Mouse (Mus musculus) liver, embryonic 14.5 days (tissue): ENCODE results near the gene Wfdc12. TPM values are rescaled to one million over a fixed set of nuclear protein-coding genes. Genes with fewer than 3 reads are reported as not detected.

Experiments used
- ATAC-seq: fragments of 200-750 bp; cut with Nextera tagmentation; 2 replicates; pipeline ENCODE4 v1.8.0; 2017; ENCODE audit warnings: moderate number of reproducible peaks, mild to moderate bottlenecking, moderate library complexity; ENCODE audit not compliant: insufficient read depth
- DNase-seq, 3 experiments: peaks; one replicate each; pipeline ENCODE4 v3.0.0-alpha.2; 2012 to 2013; ENCODE audit warnings: low read depth in 3 of 3, low spot score in 3 of 3
- H3K27ac ChIP-seq: fragments of 300-500 bp; sonication (generic); 2 replicates; pipeline ENCODE4 v1.5.1; 2014; ENCODE audit warnings: moderate library complexity, mild to moderate bottlenecking, control low read depth, inconsistent platforms
- H3K27me3 ChIP-seq: fragments of 300-500 bp; sonication (generic); 2 replicates; pipeline ENCODE4 v1.6.1; 2014; ENCODE audit warnings: mild to moderate bottlenecking, low read length, moderate library complexity; ENCODE audit not compliant: control insufficient read depth, insufficient read depth
- H3K36me3 ChIP-seq: fragments of 300-500 bp; sonication (generic); replicated peaks from 2 replicates; pipeline ENCODE4 v1.6.1; 2014; ENCODE audit warnings: low read depth; ENCODE audit not compliant: control insufficient read depth, insufficient read depth
- H3K4me1 ChIP-seq, 2 experiments: fragments of 200-500 bp in 1 of 2; fragments of 300-500 bp in 1 of 2; sonication (generic) in 1 of 2; replicated peaks; 2 replicates each; pipeline ENCODE4 v1.6.1; 2012 to 2014; ENCODE audit warnings: antibody characterized with exemption in 1 of 2, inconsistent platforms in 1 of 2, low read length in 1 of 2; ENCODE audit not compliant: control insufficient read depth in 2 of 2, insufficient read depth in 2 of 2
- H3K4me2 ChIP-seq: fragments of 300-500 bp; sonication (generic); 2 replicates; pipeline ENCODE4 v1.6.1; 2014; ENCODE audit warnings: low read depth, mild to moderate bottlenecking, control low read depth, moderate library complexity
- H3K4me3 ChIP-seq, 2 experiments: fragments of 200-500 bp in 1 of 2; fragments of 300-500 bp in 1 of 2; sonication (generic) in 1 of 2; 2 replicates each; pipeline ENCODE4 v1.5.1; 2012 to 2014; ENCODE audit warnings: low read depth in 2 of 2, low read length in 2 of 2, mild to moderate bottlenecking in 2 of 2, control low read depth in 1 of 2, inconsistent platforms in 1 of 2, moderate library complexity in 1 of 2; ENCODE audit not compliant: insufficient read depth in 1 of 2
- H3K9ac ChIP-seq: fragments of 300-500 bp; sonication (generic); replicated peaks from 2 replicates; pipeline ENCODE4 v1.6.1; 2014; ENCODE audit warnings: mild to moderate bottlenecking, control low read depth, moderate library complexity
- H3K9me3 ChIP-seq: fragments of 300-500 bp; sonication (generic); 2 replicates; pipeline ENCODE4 v1.6.1; 2016; ENCODE audit warnings: low read length, mixed read lengths; ENCODE audit not compliant: control insufficient read depth
- CTCF ChIP-seq: IDR thresholded peaks from 2 replicates; pipeline ENCODE4 v1.5.1; 2016; ENCODE audit warnings: antibody characterized with exemption, low read depth, control low read depth
- EP300 ChIP-seq: IDR thresholded peaks from 2 replicates; pipeline ENCODE4 v1.6.1; 2016; ENCODE audit warnings: antibody characterized with exemption, low read depth
- whole genome bisulfite sequencing: fragments of 180-500 bp; shearing (Covaris S2); extraction: QIAGEN DNeasy Blood & Tissue Kit; methylation state at CpG from one replicate; pipeline ENCODE4 v1.1.7; 2014; ENCODE audit not compliant: insufficient replicate concordance; 5-methylcytosine and 5-hydroxymethylcytosine counted together
- polyA plus RNA-seq, 2 experiments: library from polyadenylated mRNA; depleted of rRNA in 1 of 2; stranded (reverse) in 1 of 2; unstranded in 1 of 2; fragments of >200 nt; fragmentation: Nextera tagmentation in 1 of 2; extraction: Ambion mirVana in 1 of 2; gene quantifications; 2 replicates each; pipeline versions ENCODE4 v1.2.1 to v1.2.3; 2012 to 2014

Wfdc12 gene
- polyA plus RNA-seq, 2 experiments, result not detected

- no peaks in the 10 kb centered on the region for H3K36me3 ChIP-seq
- no peak overlapping the region for H3K9ac ChIP-seq
- TF ChIP-seq CTCF (peak; percentile 59), EP300 (no peak)
- DNase-seq (peak in 2 of 3 experiments; percentile 9 to 13), ATAC-seq (no peak)
- no peak overlapping the region for H3K4me3 ChIP-seq
- no peaks in the 10 kb centered on the region for H3K9me3 ChIP-seq
- no peak overlapping the region for H3K4me2 ChIP-seq
- H3K4me1 ChIP-seq, result no peaks in the 10 kb centered on the region
- H3K27ac ChIP-seq, result no peak overlapping the region
- WGBS, result 26% methylated on average over 3 of the region's 3 CpGs
- no peaks in the 10 kb centered on the region for H3K27me3 ChIP-seq
These were observed 10.3 kb downstream of the Wfdc12 start for GRCm38 (mm10) chr2:164180124-164180523.

GRCm38 (mm10) chr2:164177831-164178230, 12.6 kb downstream of the Wfdc12 start:
- no peaks in the 10 kb centered on the region for H3K36me3 ChIP-seq
- H3K4me2 ChIP-seq, result no peak overlapping the region
- H3K27ac ChIP-seq, result no peak overlapping the region
- H3K4me3 ChIP-seq, result no peak overlapping the region
- 0 out of 4 replicates have a peak, but pooled peaks cover 0 to 2% of the 10 kb centered on the region in 2 experiments for H3K4me1 ChIP-seq
- DNase-seq, result no peak
- no peak overlapping the region for H3K9ac ChIP-seq
- no peaks in the 10 kb centered on the region for H3K9me3 ChIP-seq
- H3K27me3 ChIP-seq, result no peaks in the 10 kb centered on the region
- no peak for TF ChIP-seq EP300
- TF ChIP-seq CTCF, result no peak
- no peak for ATAC-seq
- WGBS, result 63% methylated on average over 5 of the region's 5 CpGs

- H3K27me3 ChIP-seq, result peaks cover 11% of the 10 kb centered on the region
- ATAC-seq (no peak), DNase-seq (no peak)
- H3K27ac ChIP-seq, result no peak overlapping the region
- TF ChIP-seq EP300 (no peak), CTCF (no peak)
- 50% methylated on average over 3 of the region's 3 CpGs for whole genome bisulfite sequencing
- no peak overlapping the region for H3K4me2 ChIP-seq
- H3K9ac ChIP-seq, result no peak overlapping the region
- H3K4me3 ChIP-seq, result no peak overlapping the region
- H3K4me1 ChIP-seq, result 0 out of 4 replicates have a peak, but pooled peaks cover 0 to 2% of the 10 kb centered on the region in 2 experiments
- no peaks in the 10 kb centered on the region for H3K36me3 ChIP-seq
- H3K9me3 ChIP-seq, result no peaks in the 10 kb centered on the region
These were observed 14.6 kb downstream of the Wfdc12 start for GRCm38 (mm10) chr2:164175850-164176249.

GRCm38 (mm10) chr2:164174649-164175395, 15.6 kb downstream of the Wfdc12 start:
- 51% methylated on average over 8 of the region's 8 CpGs for WGBS
- Histone ChIP-seq H3K27me3 (peaks cover 21% of the 10 kb centered on the region), H3K27ac (no peak overlapping the region), H3K36me3 (no peaks in the 10 kb centered on the region), H3K9me3 (no peaks in the 10 kb centered on the region), H3K4me2 (no peak overlapping the region), H3K4me1 (0 out of 4 replicates have a peak, but pooled peaks cover 0 to 2% of the 10 kb centered on the region in 2 experiments), H3K9ac (no peak overlapping the region), H3K4me3 (no peak overlapping the region)
- ATAC-seq (no peak), DNase-seq (no peak)
- TF ChIP-seq EP300, result no peak

GRCm38 (mm10) chr2:164173394-164173793, 17.0 kb downstream of the Wfdc12 start:
- ATAC-seq (no peak), DNase-seq (no peak)
- WGBS, result 36% methylated on average over 3 of the region's 3 CpGs
- TF ChIP-seq EP300, result no peak
- no peak for TF ChIP-seq CTCF
- Histone ChIP-seq H3K4me2 (no peak overlapping the region), H3K4me3 (no peak overlapping the region), H3K36me3 (no peaks in the 10 kb centered on the region), H3K4me1 (0 out of 4 replicates have a peak, but pooled peaks cover 0 to 2% of the 10 kb centered on the region in 2 experiments), H3K27me3 (peaks cover 36% of the 10 kb centered on the region), H3K9me3 (no peaks in the 10 kb centered on the region), H3K27ac (no peak overlapping the region), H3K9ac (no peak overlapping the region)
